Mouse (Mus musculus) erythroblast, embryonic 14.5 days (primary cell): ENCODE results near the gene Dusp15.

Experiments used
- GATA1 ChIP-seq: IDR thresholded peaks from 2 replicates; pipeline ENCODE4 v1.6.1; 2012; ENCODE audit warnings: low read length, inconsistent platforms, mixed read lengths
- TAL1 ChIP-seq: IDR thresholded peaks from 3 replicates; pipeline ENCODE4 v1.6.1; 2012; ENCODE audit warnings: low read length, inconsistent platforms, mixed read lengths

DNA sequence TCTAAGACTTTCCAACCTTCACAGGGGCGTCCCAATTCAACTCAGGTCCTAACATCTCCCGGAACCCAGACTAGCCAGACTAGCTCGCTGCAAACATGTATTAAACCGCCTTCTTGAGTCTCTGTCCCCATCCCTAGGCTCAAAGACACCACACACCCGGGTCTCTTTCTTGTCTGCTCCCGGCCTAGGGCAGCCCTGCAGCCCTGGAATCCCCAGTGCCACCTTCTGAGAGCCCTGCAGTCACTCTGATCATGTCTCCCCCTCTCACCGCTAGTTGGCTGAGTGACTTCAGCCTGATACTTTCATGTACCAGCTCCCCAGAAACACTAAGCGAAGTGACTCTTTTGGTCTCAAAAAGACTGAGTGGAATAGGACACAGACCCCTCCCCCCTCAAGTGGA is 7.9 kb downstream of the Dusp15 start:
- TF ChIP-seq TAL1 (no peak), GATA1 (no peak)
